Mouse (Mus musculus) right cerebral cortex, postnatal 25 days (tissue): ENCODE data around the gene Tmem240.
"Not testable (repeated sequence)": the region's sequence is repeated elsewhere in the genome, so short reads cannot be mapped to it uniquely, and the experiment has no call there.

Experiments used
- DNase-seq: peaks from one replicate; pipeline ENCODE4 v3.0.0; 2022

Gene Tmem240

DNA sequence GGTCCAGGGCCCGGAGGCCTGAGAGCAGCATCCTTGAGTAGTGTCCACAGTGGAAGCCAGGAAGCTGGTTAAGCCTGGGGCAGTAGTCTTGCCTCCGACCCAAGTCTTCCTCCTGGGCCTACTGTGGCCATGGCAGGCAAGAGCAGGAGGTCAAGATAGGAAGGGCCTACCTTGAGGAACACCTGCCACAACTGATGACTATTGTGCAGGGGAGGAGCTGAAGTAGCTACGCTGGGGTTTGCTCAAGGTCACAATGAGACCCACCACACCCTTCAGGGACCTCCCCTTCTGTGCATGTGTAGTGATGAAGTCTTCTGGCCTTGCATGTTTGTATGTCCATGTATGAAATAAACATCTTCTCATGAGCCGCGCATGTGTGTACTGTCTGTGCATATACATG, 1.2 kb downstream of the Tmem240 start:
- no peak for DNase-seq

DNA sequence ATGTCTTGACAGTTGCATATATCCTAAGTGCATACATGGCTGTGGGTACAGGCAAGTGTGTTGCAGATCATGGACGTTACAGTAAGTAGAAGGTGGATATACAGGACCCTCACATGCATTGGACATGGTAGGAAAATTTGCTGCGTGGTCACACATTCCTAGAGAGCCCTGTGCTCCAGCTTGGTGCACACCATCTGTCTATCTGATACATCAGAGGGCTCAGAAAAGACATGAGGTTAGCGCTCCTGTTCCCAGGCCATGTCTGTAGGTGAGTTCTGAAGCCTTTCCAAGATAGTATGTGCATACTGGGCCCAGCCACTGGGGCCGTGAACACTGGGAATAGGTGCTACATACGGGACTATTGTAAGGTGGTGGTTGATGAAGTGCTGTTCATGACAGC, 1.8 kb downstream of the Tmem240 start:
- no peak for DNase-seq

DNA sequence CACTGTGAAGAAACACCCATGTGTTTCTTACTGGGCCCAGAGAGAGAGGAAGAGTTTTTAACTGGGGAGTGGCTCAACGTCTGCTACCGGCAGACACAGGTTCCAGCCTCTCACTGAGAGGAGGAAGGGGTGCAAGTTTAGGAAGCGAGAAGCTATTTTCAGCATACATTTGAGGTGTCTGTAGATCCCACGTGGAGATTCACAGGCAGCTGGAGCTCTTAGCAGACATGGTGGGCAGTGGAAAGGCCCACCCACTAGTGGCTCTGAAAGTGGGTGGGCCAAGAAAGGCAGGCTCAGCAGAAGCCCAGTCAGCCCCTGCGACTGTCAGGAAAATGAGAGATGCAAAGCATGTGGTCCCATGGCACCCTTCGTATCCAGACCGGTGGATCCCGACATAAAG, 3.7 kb downstream of the Tmem240 start:
- DNase-seq = peak; percentile 53

DNA sequence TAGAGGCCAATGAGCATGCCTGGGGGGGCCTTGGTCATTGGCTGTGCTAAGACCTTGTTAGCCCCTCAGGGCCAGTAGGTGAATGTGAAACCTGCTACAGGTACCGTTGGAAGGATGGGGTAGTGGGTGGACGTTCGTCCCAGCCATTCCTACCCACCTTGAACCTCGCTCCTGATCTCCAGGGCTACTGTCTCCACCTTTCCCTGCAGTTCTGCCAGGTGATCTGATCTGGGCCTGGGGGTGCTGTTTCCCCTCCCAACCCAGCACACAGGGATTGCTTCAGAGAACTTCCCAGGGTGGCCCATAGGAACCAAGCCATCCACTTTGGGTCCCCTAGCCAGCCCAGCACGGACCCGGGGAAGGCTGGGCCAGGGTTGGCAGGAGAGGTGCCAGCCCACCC, 4.6 kb downstream of the Tmem240 start:
- no peak for DNase-seq

DNA sequence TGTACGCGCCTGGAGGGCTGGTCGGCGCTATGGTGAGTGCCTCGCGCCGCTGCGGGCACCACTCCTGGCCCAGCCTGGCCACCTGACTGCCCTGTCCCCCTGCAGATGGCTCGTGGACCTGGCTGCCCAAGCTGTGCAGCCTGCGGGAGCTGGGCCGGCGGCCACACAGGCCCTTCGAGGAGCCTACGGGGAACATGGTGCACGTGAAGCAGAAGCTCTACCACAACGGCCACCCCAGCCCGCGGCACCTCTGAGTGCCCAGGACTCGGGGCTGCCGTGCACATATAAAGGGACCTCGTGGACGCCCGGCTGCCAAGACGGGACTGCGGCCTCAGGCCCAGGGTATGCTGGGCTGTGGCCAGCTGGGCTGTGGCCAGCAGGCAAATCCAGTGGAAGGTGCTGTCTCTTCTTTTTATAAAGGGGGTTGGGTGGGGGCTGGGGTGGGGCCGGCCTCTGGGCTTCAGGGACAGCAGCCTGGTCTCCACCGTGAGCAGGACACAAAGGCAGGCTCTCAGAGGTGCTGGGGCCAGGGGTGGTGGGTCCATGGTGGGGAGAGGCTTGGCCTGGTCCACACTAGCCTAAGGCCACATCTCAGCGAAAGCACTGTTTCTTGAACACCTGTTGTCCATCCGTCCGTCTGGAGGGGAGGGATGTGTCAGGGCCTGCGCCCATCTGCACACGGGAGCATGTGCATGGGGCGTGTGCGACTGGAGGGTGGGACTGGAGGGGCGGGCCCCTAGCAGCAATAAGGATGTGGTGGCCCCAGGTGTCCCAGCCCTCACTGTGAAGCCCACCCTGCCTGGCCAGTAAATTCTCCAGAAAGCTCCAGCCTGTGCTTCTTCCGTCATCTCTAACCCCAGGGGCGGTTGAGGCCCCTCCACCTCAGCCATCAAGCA, 5.4 kb downstream of the Tmem240 start:
- DNase-seq = no peak

DNA sequence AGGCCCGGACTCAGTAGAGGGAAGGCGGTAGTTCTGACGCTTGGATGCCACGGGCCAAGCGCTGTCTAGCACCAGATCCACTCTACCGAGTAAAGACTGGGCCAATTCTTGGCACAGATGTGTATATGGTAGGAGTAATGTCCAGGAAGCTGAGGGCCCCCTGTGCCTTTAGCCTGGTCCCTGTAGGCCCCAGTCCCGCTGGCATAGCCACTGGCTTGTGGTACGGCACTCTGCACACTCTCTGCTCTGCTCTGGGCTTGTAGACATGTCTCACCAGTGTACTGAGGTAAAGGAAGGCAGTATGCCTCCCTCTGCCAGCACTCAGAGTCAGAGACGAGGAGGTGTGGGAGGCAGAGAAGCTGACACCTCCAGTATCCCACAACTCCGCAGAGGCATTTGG, 6.1 kb downstream of the Tmem240 start:
- DNase-seq = not testable (repeated sequence)

DNA sequence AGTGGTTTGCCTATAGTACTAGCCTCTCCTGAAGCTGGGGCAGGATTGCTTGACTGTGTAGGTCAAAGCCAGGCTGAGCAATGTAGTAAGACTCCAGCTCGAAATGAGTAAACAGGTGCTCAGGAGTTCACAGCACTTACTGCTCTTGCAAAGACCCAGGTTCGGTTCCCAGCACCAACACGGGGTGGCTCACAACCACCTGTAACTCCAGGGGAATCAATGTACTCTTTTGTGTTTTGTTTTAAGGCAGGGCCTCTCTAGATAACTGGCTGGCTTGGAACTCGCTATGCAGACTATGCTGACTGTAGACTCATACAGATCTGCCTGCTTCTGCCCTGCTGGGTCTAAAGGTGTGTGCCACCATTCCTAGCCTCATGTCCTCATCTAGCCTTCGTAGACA, 8.1 kb downstream of the Tmem240 start:
- DNase-seq = no peak

DNA sequence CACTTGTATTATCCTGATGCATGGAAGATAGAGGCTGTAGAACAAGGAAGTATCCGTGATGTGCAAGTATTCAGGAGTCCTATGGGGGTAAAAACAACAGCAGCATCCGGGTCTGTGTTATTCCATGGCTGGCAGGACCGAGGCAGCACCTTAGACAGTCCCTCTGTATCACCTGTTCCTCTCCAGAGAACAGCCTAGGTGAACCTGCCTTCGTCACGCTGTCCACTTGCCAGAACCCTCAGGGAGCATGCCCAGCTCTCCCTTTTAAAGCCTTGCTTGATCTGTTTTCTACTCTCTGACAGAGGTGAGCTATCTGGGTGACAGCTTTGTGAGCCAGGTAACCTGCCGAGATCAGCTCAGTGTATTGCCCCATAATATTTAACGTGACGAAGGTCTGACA, 9.9 kb downstream of the Tmem240 start:
- DNase-seq = no peak

DNA sequence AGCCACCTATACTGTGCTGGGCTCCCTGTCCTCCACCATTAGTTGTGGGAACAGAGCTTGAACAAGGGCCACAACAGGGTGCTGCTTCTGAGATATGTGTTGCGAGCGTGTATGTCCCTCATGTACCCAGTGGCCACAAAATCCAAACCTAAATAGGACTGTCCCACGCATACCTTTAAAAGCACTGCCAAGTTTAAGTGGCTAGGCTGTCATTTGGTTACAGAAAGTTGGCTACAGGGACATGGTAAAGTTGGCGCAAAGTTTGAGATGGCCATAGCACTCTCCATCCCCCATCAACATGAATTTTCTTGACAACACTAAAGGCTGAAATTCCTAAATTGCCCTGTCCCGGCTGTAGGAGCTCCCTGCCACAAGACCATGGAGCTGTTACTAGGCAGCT, 10.5 kb downstream of the Tmem240 start:
- DNase-seq = no peak

DNA sequence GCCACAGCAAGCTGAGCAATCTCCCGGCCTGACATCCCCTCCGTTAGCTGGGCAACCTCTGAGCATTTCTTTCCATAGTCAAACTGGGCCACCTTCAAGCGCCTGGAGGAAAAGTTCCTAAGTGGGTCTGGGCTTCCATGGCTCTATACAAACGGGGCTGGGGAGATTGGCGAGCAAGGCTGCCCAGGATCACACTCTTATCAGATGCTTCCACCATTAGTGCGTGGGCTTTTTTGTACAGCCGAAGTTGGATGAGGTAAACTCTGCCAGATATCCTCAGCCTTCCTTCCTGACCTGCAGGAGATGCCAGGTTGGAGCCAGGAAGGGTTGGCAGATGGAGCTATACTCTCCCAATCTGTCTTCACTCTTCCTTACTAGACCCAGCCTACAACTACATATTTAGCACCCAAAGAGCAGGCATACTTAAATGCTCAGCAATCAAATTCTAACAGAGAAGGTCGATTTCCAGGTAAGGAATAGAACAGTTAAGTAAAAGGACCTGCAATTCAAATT, 11.5 kb downstream of the Tmem240 start:
- no peak for DNase-seq

DNA sequence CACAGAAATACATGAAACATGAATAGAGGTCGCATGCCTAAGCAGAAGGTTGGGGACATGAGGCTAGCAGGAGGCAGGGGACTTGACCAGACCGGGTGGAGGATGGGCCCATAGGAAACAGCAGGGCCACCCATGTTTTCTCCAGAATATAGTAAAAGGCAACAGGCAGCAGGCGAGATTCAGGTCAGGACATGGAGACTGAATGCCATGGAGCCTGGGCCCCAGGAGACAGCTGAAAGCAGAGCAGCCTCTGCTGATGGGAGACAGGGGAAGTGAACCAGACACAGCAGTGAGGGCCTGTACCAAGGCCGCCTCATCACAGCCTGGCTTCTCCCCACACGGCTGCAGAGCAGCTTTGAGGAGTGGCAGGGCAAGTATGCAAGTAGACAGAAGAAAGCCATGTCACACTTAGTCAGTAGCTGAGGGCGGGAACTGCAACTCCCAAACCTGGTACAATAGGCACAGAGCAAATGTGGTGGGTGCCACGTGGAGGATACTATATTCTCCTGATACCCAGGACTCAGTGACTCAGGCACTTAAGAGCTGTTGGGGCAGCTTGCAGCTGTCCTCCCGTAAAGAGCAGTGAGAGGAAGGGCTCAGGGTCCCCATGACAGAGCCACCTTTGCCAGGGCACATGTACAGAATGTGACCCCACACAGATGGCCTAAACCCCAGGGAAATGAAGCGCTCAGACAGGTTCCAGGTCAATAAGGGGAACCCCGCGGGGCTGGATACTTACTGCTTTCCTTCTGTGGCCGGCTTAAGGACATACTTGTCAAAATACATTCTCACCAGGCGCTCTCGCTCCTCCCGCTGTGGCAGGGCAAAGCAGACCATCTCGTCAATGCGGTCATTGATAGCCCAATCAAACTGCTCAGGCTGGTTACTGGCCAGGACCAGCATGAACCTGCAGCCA, 12.2 kb downstream of the Tmem240 start:
- DNase-seq = no peak

DNA sequence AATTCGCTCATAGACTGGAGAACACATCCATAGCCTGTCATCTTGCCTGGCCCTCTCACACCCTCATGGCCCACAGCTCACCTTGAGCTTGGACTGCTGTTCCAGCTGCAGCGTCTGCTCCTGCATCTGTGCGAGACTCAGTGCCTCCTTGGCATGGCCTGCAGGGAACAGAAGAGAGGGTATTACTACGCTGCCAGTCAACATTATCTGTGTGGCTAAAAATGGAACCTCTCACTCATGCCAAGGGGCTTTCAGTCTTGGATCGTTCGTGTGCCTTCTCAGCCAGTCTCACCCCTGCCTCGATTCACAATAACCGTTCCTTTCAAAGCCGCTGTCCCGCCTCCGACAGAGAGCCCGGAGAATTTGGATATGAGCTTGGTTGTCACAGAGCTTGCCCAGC, 22.4 kb downstream of the Tmem240 start:
- no peak for DNase-seq

DNA sequence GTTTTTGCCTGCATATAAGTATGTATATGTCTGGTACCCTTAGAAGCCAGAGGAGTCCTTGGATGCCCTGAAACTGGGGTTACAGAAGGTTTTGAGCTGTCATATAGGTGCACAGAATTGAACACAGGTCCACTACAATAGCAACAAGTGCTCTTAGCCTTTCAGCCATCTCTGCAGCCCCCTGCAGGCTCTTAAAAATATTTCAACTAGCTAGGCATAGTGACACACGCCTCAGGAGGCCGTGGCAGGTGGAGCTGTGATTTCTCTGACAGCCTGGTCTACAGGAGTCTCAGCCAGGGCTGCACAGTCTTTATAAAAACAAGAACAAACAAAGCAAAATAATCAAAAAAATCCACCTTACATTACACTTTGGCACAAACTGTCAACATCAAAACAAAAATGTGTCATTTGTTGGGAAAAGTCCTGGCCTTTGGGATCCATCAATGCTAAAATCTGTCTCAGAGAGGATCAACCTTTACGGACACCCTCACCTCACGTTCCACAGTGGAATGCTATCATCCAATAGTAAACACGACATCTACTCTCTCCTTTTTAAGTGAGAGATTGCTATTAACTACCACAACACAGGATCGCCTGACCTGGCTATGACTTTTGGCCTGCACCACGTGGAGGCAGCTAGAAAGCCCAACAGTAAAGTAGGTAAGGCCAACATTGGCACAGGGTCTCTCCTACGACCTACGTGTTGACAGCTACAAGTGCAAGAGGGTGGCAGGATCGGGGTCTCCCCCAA, 25.4 kb downstream of the Tmem240 start:
- no peak for DNase-seq

DNA sequence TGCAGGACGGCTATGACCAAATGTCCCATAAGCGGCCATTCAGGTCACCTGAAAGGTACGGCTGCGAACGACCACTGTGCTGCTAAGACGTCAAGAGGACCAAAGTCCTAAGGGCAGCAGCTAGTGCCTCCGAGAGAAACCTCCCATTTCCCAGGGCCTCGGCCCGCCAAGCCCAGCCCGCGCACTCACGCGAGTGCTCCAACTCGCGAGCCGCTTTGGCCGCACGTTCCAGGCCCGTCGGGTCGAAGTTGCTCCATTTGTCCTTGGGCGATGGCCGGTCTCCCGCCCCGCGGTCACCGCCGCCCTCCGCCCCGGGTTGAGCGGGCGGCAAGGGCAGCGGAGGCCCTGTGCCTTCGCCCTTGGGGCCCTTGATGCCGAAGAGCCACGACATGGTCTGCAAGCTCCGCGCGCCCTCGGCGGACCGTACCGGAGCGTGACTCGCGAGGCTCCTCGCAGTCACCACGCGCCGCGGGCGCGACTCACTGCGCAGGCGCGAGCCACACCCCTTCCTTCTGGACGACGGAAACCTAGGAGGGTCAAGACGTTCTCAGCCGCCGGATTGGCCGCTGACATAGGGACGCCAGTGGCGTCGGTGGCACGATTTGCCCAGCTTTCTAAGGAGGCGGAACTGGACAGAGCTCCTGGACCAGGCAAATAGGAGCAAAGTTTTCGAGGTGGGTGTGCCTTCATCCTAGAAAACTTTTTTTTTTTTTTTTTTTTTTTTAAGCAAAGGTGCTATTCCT, 26.2 kb downstream of the Tmem240 start, which contains the start of gene Atad3a:
TSS of gene Atad3a (minus strand) at position 481 of the 743 bp plus-strand sequence.
- peak; percentile 96 for DNase-seq

DNA sequence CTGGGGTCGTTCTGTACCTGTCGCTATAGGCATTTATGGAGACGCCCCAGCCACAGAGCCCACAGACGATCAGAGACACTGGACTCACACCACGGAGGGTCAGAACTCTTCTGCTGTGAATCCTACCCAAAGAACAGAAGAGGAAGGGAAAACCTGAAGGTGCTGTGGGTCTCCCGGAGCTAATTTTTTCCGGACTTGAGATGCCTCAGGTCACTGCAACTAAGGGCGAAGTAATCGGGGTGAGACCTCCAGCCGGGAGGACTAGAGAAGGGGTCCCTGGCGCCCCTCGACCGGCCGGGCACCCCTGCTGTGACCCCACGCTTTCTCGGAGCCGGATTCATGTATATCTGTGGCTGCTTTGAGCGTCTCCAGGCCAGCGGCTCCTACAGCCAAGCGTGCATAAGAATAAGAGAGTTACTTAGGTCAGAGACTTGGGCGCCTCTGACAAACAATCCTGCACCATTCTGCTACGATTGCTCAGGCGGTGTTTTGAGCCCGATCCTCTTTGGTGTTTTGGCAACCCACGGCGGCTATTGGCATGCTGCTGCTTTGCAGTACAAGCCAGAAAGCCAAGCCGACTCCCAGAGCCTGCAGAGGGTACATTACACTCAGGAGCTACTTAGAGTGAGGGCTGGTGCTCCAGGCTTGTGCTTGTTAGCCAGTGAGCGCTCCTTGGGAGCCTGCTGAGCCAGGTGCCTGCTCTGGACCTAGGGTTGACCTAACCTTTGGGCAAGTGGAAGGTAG, 26.9 kb downstream of the Tmem240 start:
- no peak for DNase-seq

DNA sequence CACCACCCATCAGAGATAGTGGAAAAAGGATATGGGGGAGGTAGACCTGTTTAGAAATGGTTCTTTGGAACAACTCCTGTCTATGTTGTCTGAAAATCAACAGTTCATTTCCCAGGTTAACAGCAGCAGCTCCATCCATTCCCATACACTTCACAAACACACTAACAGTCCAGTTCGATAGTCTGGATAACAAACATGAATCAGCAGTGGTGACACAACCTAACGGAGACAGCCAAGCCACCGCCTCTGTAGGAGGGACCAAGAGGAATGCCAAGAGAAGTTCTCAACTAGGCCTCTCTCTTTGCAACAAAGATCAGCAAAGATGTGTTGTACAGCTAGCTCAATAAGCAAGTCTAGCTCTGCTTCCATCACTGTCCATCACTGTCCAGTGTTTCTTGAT, 27.8 kb downstream of the Tmem240 start:
- DNase-seq = no peak

DNA sequence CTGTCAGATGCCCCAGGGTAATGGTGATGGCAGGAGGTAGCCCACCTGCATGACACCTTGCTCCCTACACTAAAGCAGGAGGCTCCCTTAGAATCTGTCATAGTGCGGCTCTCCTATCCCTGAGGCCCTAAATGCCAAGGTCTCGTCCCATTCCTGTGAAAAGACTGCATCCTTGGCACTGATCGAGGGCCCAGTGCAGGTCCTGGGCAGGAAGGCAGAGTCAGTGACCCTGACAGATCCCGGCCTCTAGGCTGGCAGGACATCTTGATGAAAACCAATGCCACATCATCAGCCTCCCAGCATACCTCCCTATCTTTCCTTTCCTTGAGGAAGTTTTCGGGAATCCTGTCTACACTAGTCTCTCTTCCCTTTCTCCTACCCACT, 34.9 kb downstream of the Tmem240 start:
- no peak for DNase-seq

DNA sequence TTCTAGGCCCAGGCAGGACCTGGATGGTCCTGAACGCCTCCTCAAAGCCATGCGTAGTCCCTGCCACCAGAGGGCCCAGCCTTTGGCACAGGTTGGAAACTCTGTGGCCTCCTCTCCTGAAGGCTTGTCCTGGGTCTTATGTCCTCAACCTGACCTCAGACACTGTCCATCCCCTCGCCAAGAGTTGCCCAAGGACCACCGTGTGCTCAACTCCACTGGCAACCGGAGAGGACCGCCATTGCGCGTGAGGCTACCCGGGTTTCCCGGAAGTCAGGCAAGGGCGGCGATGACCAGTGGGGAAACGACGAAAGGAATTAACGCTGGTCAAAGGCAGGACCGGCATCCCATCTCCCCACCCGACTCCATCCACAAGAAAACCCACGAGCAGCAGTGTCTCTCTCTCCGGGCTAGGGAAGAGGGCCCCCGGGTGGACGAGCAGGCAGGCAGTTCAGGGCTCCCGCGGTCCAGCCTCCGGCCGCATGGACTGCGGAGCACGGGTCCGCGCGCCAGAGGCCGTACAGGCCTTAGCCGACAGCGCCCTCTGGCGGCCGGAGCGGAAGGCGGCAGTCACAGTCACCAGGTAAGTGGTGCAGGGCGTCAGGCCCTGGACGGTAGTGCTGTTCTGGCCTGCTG, 35.4 kb downstream of the Tmem240 start:
- DNase-seq = peak; percentile 89

DNA sequence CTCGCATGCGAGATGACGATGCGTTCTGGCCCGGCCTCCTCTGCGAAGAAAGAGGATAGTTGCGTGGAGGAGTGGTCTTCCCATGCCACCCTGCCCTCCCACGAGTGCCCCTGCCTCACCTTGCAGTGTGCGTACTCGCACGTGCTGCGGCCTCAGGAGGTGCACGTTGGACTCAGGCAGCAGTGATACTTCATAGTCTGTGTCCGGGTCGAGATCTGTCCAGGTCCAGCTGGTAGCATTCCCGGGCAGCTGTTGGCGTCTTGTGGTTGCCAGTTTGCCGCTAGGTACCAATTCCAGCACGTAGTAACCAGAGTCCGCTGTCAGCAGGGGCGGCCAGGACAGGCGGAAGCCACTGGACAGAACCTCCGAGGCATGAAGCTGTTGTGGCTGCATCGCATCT, 36.0 kb downstream of the Tmem240 start:
- no peak for DNase-seq

DNA sequence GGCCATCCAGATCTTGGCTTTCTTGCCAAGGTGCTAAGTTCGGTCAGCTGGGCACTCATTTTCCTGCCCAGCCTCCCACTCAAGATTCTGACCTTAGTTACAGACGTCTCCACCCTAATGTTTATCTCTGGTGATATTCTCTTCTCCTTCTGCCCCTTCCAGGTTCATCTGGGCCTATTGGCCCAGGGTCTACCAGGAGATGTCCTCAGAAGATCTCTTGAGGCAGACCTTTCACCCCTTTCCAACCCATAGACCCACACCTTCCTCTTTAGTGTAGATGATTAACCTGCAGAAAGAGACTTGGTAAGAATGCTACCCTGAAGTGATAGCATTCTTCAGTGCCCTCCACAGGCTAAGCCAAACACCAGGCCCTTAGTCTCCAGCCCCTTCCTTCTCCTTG, 37.1 kb downstream of the Tmem240 start:
- no peak for DNase-seq

DNA sequence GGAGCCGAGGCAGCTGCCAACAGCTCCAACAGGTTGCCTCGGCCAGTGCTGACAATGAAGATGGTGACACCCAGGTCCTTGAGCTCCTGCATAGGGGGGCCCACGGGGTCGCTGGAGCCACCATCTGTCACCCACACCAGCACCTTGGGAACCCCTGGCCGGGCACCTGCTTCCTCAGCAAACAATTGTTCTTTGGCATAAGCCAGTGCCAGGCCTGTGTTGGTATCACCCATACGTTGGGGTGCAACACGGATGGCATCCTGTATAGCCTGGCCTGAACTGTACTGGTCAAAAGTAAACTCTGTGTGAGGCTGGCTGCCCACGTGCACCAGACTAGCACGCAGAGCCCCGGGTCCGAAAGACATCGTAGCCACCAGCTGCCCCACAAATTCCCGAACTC, 38.2 kb downstream of the Tmem240 start:
- DNase-seq = no peak
